Mouse (Mus musculus): ENCODE data around the gene E430018J23Rik.

GRCm38 (mm10) chr7:127378310-127378921 lies 15.0 kb downstream of the E430018J23Rik start:
- TF ChIP-seq CTCF (IDR thresholded peaks at IDR 0.05; ENCODE audit: low read depth), result no peak
- TF ChIP-seq EP300 (optimal IDR thresholded peaks at IDR 0.05), result no peak
